Mouse (Mus musculus) ES-E14 (cell line): Measurements from ENCODE around the gene Hpn. TPM values are rescaled to one million over a fixed set of nuclear protein-coding genes. Genes with fewer than 3 reads are reported as not detected.

Experiments used
- DNase-seq: peaks from one replicate; pipeline ENCODE4 v3.0.0-alpha.2; 2013; ENCODE audit warnings: low read depth, low spot score
- H3K27ac ChIP-seq: 2 replicates; pipeline ENCODE4 v1.5.1; 2012; ENCODE audit warnings: low read depth, mild to moderate bottlenecking, low read length, moderate library complexity, mixed read lengths; ENCODE audit not compliant: poor library complexity, insufficient read depth, severe bottlenecking
- H3K36me3 ChIP-seq: 2 replicates; pipeline ENCODE4 v1.6.1; 2012; ENCODE audit warnings: mild to moderate bottlenecking, low read length, moderate library complexity, mixed read lengths; ENCODE audit not compliant: control insufficient read depth, poor library complexity, insufficient read depth, severe bottlenecking
- H3K4me1 ChIP-seq, 2 experiments: fragments of 150-350 bp in 1 of 2; sonication (generic) in 1 of 2; 2 replicates each; pipeline ENCODE4 v1.6.1; 2012; ENCODE audit warnings: low read length in 2 of 2, mild to moderate bottlenecking in 1 of 2, mixed read lengths in 1 of 2; ENCODE audit not compliant: control insufficient read depth in 2 of 2, insufficient read depth in 2 of 2, poor library complexity in 1 of 2
- H3K4me3 ChIP-seq, 2 experiments: fragments of 150-350 bp in 1 of 2; sonication (generic) in 1 of 2; 2 replicates each; pipeline ENCODE4 v1.5.1; 2012; ENCODE audit warnings: low read length in 2 of 2, low read depth in 1 of 2, mild to moderate bottlenecking in 1 of 2, mixed read lengths in 1 of 2; ENCODE audit not compliant: insufficient read depth in 1 of 2, poor library complexity in 1 of 2, severe bottlenecking in 1 of 2
- H3K9ac ChIP-seq: 2 replicates; pipeline ENCODE4 v1.6.1; 2012; ENCODE audit warnings: low read depth, mild to moderate bottlenecking, low read length, mixed read lengths; ENCODE audit not compliant: poor library complexity, insufficient read depth, severe bottlenecking
- H3K9me3 ChIP-seq: fragments of 150-350 bp; sonication (generic); 2 replicates; pipeline ENCODE4 v1.6.1; 2012; ENCODE audit warnings: low read depth, mild to moderate bottlenecking, low read length; ENCODE audit not compliant: control insufficient read depth, insufficient read depth
- CHD2 ChIP-seq: IDR thresholded peaks from 2 replicates; pipeline ENCODE4 v1.6.1; 2014; ENCODE audit warnings: mild to moderate bottlenecking, low read depth, low read length, inconsistent platforms
- HCFC1 ChIP-seq: IDR thresholded peaks from 2 replicates; pipeline ENCODE4 v1.6.1; 2012; ENCODE audit warnings: low read length, inconsistent platforms, borderline replicate concordance; ENCODE audit not compliant: insufficient read depth
- MAFK ChIP-seq: IDR thresholded peaks from 2 replicates; pipeline ENCODE4 v1.6.1; 2014; ENCODE audit warnings: mild to moderate bottlenecking, low read depth, low read length, inconsistent platforms; ENCODE audit not compliant: insufficient read depth
- ZC3H11A ChIP-seq: IDR thresholded peaks from 2 replicates; pipeline ENCODE4 v1.6.1; 2012; ENCODE audit warnings: low read depth, mild to moderate bottlenecking, inconsistent platforms, low read length, borderline replicate concordance
- ZNF384 ChIP-seq: IDR thresholded peaks from 2 replicates; pipeline ENCODE4 v1.6.1; 2012; ENCODE audit warnings: low read depth, low read length, inconsistent platforms
- in situ Hi-C, 2 experiments: fragments of 600-800 bp; cut with MboI; formaldehyde crosslinking; loops; one replicate each; pipeline ENCODE4 v1.15.1; 2025; ENCODE audit warnings: low sequenced_read_pairs in 2 of 2, inconsistent platforms in 1 of 2; ENCODE audit not compliant: unreplicated experiment in 2 of 2
- total RNA-seq: library from RNA; depleted of rRNA; stranded (reverse); fragments of 300-350 nt; gene quantifications from 2 replicates; pipeline ENCODE4 v1.2.3, GENCODE M21; 2012

Hpn gene
- total RNA-seq, 1 experiment, result 14.5 TPM

GRCm38 (mm10) chr7:31089721-31090120 is 25.4 kb downstream of the Hpn start:
- no peaks in the 10 kb centered on the region for H3K36me3 ChIP-seq
- no peaks in the 10 kb centered on the region for H3K9me3 ChIP-seq
- no peak for DNase-seq
- no peak overlapping the region for H3K9ac ChIP-seq
- H3K27ac ChIP-seq, result no peak overlapping the region
- TF ChIP-seq HCFC1 (no peak), CHD2 (no peak), ZC3H11A (no peak), ZNF384 (no peak), MAFK (no peak)
- H3K4me1 ChIP-seq, result peaks cover 4% of the 10 kb centered on the region in 2 experiments; a peak in 3 of 4 replicates
- in situ Hi-C loops, result no loop called here
- H3K4me3 ChIP-seq, result no peak overlapping the region

DNA sequence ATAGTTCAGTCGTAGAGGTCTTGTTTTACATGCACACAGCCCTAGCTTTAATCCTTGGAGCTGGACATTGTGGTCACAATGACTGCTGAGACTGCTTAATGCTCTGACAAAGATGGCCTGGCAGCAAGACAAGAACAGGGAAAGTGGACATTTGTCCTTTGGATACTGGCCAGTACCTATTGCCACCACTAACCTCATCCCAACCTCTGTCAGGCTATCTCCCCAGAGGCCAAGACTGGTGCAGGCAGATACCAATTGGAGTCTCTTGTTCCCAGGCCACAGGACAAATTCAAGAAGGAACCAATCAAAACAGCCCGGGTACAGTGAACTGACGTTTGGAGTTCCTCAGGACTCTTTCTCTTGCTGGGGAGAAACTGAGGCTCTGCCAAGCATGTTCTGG is 26.9 kb downstream of the Hpn start:
- Histone ChIP-seq H3K36me3 (no peaks in the 10 kb centered on the region), H3K4me3 (no peak overlapping the region), H3K9me3 (no peaks in the 10 kb centered on the region), H3K9ac (no peak overlapping the region), H3K4me1 (peaks cover 4 to 8% of the 10 kb centered on the region in 2 experiments), H3K27ac (no peak overlapping the region)
- in situ Hi-C loops, result no loop called here
- TF ChIP-seq ZC3H11A (no peak), HCFC1 (no peak), MAFK (no peak), CHD2 (no peak), ZNF384 (no peak)
- no peak for DNase-seq

DNA sequence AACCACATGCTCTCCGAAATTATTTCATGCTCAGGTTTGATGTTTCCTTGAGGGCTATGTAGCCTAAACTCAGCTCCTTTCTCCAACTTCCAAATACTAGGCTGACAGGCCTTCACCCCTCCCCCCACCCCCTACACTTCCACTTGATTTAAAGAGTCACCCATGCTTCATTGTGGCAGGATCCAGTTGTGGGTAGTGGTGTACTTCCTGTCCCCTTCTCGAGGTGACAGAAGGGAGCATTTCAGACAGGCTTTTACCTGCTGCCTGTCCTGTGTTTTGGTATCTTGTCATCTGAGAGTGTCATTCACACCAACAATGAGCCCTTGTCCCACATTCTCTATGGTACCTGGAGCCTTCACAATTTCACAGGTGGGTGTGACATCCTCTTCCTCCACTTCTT is 27.8 kb downstream of the Hpn start:
- H3K9ac ChIP-seq, result no peak overlapping the region
- no peak overlapping the region for H3K4me3 ChIP-seq
- TF ChIP-seq HCFC1, result no peak
- no peak for TF ChIP-seq ZNF384
- TF ChIP-seq ZC3H11A, result no peak
- TF ChIP-seq CHD2, result no peak
- TF ChIP-seq MAFK, result no peak
- in situ Hi-C loops, result no loop called here
- no peak overlapping the region for H3K27ac ChIP-seq
- H3K4me1 ChIP-seq, result peaks cover 4 to 13% of the 10 kb centered on the region in 2 experiments
- no peaks in the 10 kb centered on the region for H3K9me3 ChIP-seq
- no peak for DNase-seq
- no peaks in the 10 kb centered on the region for H3K36me3 ChIP-seq

DNA sequence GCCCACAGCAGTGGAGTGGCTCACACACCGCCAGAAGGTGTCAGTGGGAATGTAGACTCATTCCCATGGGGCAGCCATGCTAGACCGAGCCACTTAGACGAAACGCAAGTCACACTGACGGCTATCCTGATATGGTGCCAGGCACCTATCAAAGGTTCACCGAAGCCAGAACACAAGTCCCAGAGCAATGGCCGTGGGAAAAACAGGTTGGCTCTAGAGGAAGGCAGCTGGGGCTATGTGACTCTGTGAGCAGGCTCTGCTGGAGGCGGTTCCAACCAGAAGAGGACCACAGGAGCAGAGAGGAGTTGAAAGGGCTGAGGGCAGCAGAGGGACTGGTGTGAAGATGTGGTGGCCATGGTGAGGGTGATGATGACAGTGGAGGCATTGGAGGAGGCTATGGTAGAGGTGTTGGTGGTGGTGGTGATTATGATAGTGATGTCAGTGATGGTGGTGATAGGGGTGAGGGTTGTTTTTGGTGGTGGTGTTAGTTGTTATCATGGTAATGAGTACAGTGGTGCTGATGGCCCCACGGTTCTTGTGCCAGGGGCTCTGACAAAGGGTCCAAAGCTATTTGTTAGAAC is 28.8 kb downstream of the Hpn start:
- Histone ChIP-seq H3K9ac (no peak overlapping the region), H3K36me3 (no peaks in the 10 kb centered on the region), H3K9me3 (no peaks in the 10 kb centered on the region), H3K4me3 (no peak overlapping the region), H3K27ac (no peak overlapping the region), H3K4me1 (peaks cover 4 to 13% of the 10 kb centered on the region in 2 experiments)
- in situ Hi-C loops, result no loop called here
- TF ChIP-seq ZNF384, result no peak
- TF ChIP-seq MAFK, result no peak
- TF ChIP-seq CHD2, result no peak
- no peak for TF ChIP-seq ZC3H11A
- TF ChIP-seq HCFC1, result no peak
- no peak for DNase-seq

DNA sequence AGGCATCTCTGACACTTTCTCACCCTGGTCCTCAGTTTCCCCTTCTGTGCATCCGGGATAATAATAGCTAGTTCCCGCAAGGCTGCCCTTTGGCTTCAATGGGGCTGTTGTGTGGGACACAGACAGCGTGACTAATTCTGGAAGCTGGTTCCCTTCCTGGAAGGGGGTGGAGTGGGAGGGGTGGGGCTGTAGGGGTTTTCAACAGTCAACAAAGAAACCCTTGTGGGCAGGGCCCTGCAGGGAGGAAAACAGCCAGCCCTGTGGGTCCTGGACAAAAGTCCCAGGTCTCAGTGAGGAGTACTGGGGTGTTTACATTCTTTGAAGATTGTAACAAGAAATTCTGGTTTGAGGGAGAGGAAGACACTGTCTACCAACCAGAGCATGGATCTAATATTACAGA is 29.9 kb downstream of the Hpn start:
- Histone ChIP-seq H3K27ac (no peak overlapping the region), H3K4me3 (no peak overlapping the region), H3K9me3 (no peaks in the 10 kb centered on the region), H3K36me3 (no peaks in the 10 kb centered on the region), H3K9ac (no peak overlapping the region), H3K4me1 (peaks cover 4 to 13% of the 10 kb centered on the region in 2 experiments)
- in situ Hi-C loops, result no loop called here
- no peak for DNase-seq
- TF ChIP-seq MAFK (no peak), ZNF384 (no peak), HCFC1 (no peak), CHD2 (no peak), ZC3H11A (no peak)
